In the genomic region with DNA sequence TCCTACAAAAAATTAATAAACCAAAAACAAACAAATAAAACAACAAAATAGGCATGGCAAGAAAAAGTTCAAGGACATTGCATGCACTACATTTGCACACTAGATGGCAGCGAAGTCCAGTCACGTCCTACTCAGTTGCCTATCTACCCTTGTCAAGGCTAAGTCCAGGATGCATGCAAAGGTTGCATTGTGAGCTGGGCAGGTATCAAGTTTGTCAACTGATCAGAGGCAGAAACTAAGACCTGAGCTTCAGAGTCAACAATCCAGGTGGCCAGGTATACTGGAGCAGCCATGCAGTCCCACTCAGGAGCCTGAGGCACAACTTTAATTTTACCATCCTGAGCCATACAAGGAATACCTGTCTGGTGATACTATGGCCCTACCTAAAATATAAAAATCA, we compare ENCODE assay signal across 8 mouse cellular contexts. TPM values are rescaled to one million over a fixed set of nuclear protein-coding genes. Genes with fewer than 3 reads are reported as not detected.
A peak's percentile ranks its signal among the peaks of the same experiment; 100 is the strongest.
DNase-seq lines count a peak whose midpoint lies in the region; ATAC-seq and TF ChIP-seq lines count a peak whose summit lies in the region.

No protein-coding gene starts in this region.

- no peak overlapping the region for H3K9ac ChIP-seq in heart, embryonic 12.5 days
- no peak overlapping the region for H3K9ac ChIP-seq in kidney, embryonic 14.5 days (ENCODE audit: low read depth, low read length)
- no peak overlapping the region for H3K9ac ChIP-seq in lung, postnatal 0 days (replicated peaks; ENCODE audit: low read depth)

- no peak for DNase-seq in cerebellum, postnatal 4 days (ENCODE audit: low spot score in 2 of 2)
- no peak for DNase-seq in G1E (ENCODE audit: low spot score)
- DNase-seq in cerebellum, postnatal 25 days = peak; percentile 66 to 79
- peak; percentile 90 for DNase-seq in lung, postnatal 0 days (ENCODE audit: low spot score)
- peak in 1 of 2 experiments; percentile 61 for DNase-seq in spleen, adult 2 months (ENCODE audit: low read depth in 1 of 2, low spot score in 2 of 2)

- no peak for TF ChIP-seq EP300 in lung, postnatal 0 days (IDR thresholded peaks at IDR 0.05)

- peak; percentile 62; the same call in 1 of the 2 replicates for TF ChIP-seq CTCF in G1E (IDR thresholded peaks at IDR 0.05; ENCODE audit: low read depth, low read length)
- peak; percentile 92 for TF ChIP-seq CTCF in lung, postnatal 0 days (IDR thresholded peaks at IDR 0.05)
- peak; percentile 85; the same call in 1 of the 2 replicates for TF ChIP-seq CTCF in spleen, adult 2 months (IDR thresholded peaks at IDR 0.05; ENCODE audit: extremely low read depth, insufficient read depth, insufficient read length, insufficient replicate concordance)

- no peak overlapping the region for H3K4me2 ChIP-seq in heart, embryonic 12.5 days
- no peak overlapping the region for H3K4me2 ChIP-seq in kidney, embryonic 14.5 days (replicated peaks; ENCODE audit: low read depth, low read length)
- no peak overlapping the region for H3K4me2 ChIP-seq in lung, postnatal 0 days (replicated peaks; ENCODE audit: low read depth, low read length)

- no peaks in the 10 kb centered on the region for H3K27me3 ChIP-seq in G1E (ENCODE audit: insufficient read depth, low read length)
- H3K27me3 ChIP-seq in heart, embryonic 12.5 days (replicated peaks) = no peaks in the 10 kb centered on the region
- no peaks in the 10 kb centered on the region for H3K27me3 ChIP-seq in kidney, embryonic 14.5 days (ENCODE audit: control insufficient read depth, insufficient read depth, low read length)
- no peaks in the 10 kb centered on the region for H3K27me3 ChIP-seq in lung, postnatal 0 days (replicated peaks; ENCODE audit: insufficient read depth, low read length)
- no peaks in the 10 kb centered on the region for H3K27me3 ChIP-seq in spleen, adult 2 months (ENCODE audit: control insufficient read depth, insufficient read depth, low read length)

- ATAC-seq in cerebellum, adult (ENCODE audit: insufficient number of reproducible peaks, low FRiP score, low TSS enrichment) = peak; percentile 52; the same call in 1 of the 2 replicates
- ATAC-seq in G1E (ENCODE audit: extremely low read depth, insufficient number of reproducible peaks, low FRiP score, poor library complexity, severe bottlenecking) = no peak; the same call in 1 of the 2 replicates
- peak; percentile 62 for ATAC-seq in heart, embryonic 12.5 days (ENCODE audit: insufficient number of reproducible peaks, low FRiP score)
- ATAC-seq in kidney, embryonic 14.5 days (ENCODE audit: low FRiP score, low TSS enrichment) = peak; percentile 66
- ATAC-seq in lung, postnatal 0 days = peak; percentile 62

- no peak overlapping the region for H3K4me3 ChIP-seq in G1E (ENCODE audit: low read depth, low read length)
- H3K4me3 ChIP-seq in heart, embryonic 12.5 days = no peak overlapping the region
- no peak overlapping the region for H3K4me3 ChIP-seq in kidney, embryonic 14.5 days (ENCODE audit: low read length)
- H3K4me3 ChIP-seq in lung, postnatal 0 days (ENCODE audit: low read depth, low read length) = no peak overlapping the region
- no peak overlapping the region for H3K4me3 ChIP-seq in spleen, adult 2 months (ENCODE audit: extremely low read depth, insufficient read depth, insufficient read length)

- H3K4me1 ChIP-seq in G1E (ENCODE audit: insufficient read depth, low read depth, low read length) = peaks cover 50% of the 10 kb centered on the region
- H3K4me1 ChIP-seq in heart, embryonic 12.5 days (replicated peaks) = peaks cover 26% of the 10 kb centered on the region
- peaks cover 12% of the 10 kb centered on the region; the same call in 1 of the 2 replicates for H3K4me1 ChIP-seq in kidney, embryonic 14.5 days (ENCODE audit: control insufficient read depth, insufficient read depth, low read length)
- H3K4me1 ChIP-seq in lung, postnatal 0 days (ENCODE audit: insufficient read depth, low read depth, low read length) = peaks cover 4% of the 10 kb centered on the region; the same call in 1 of the 2 replicates
- peaks cover 12% of the 10 kb centered on the region for H3K4me1 ChIP-seq in spleen, adult 2 months (ENCODE audit: control insufficient read depth, insufficient read depth, insufficient read length)

- 0 out of 2 replicates have a peak overlapping the region, but pooled peaks have one; percentile 9 for H3K27ac ChIP-seq in heart, embryonic 12.5 days (ENCODE audit: poor library complexity, severe bottlenecking)
- H3K27ac ChIP-seq in kidney, embryonic 14.5 days (ENCODE audit: low read depth, low read length) = no peak overlapping the region; the same call in 1 of the 2 replicates
- H3K27ac ChIP-seq in lung, postnatal 0 days (ENCODE audit: low read length) = no peak overlapping the region
- H3K27ac ChIP-seq in spleen, adult 2 months (ENCODE audit: insufficient read depth, low read length) = no peak overlapping the region

- 4% methylated on average over 2 of the region's 2 CpGs for WGBS in heart, embryonic 12.5 days
- WGBS in kidney, embryonic 14.5 days = 7% methylated on average over 2 of the region's 2 CpGs
- 0% methylated on average over 2 of the region's 2 CpGs for WGBS in lung, postnatal 0 days
- 1% methylated on average over 2 of the region's 2 CpGs for WGBS in spleen, adult 2 months

- no peak for TF ChIP-seq POLR2A in spleen, adult 2 months (IDR thresholded peaks at IDR 0.05; ENCODE audit: low read depth, low read length)

- H3K36me3 ChIP-seq in G1E (replicated peaks) = peaks cover 35% of the 10 kb centered on the region
- H3K36me3 ChIP-seq in heart, embryonic 12.5 days = peaks cover 35% of the 10 kb centered on the region
- H3K36me3 ChIP-seq in kidney, embryonic 14.5 days (ENCODE audit: control insufficient read depth, insufficient read depth, low read length) = peaks cover 33% of the 10 kb centered on the region
- peaks cover 26% of the 10 kb centered on the region; the same call in 1 of the 2 replicates for H3K36me3 ChIP-seq in lung, postnatal 0 days (ENCODE audit: insufficient read depth, low read length)
- H3K36me3 ChIP-seq in spleen, adult 2 months (ENCODE audit: control insufficient read depth, insufficient read depth, low read length) = peaks cover 27% of the 10 kb centered on the region

- no peaks in the 10 kb centered on the region for H3K9me3 ChIP-seq in G1E (replicated peaks)
- no peaks in the 10 kb centered on the region for H3K9me3 ChIP-seq in heart, embryonic 12.5 days (replicated peaks)
- H3K9me3 ChIP-seq in kidney, embryonic 14.5 days (ENCODE audit: control insufficient read depth, low read length) = no peaks in the 10 kb centered on the region
- H3K9me3 ChIP-seq in lung, postnatal 0 days (ENCODE audit: low read length) = no peaks in the 10 kb centered on the region

RNA-seq across cellular contexts. Expression of gene Scyl1, which starts 21.9 kb away (rescaled TPM):
- total RNA-seq in G1E (2014; fragmentation: Nextera tagmentation) (27.7 and 37.5 TPM in 2 replicates), G1E (2017) (40.3 and 41.2 TPM in 2 replicates)
- polyA plus RNA-seq in G1E (2012) = 65.6 and 72.6 TPM in 2 replicates
- polyA plus RNA-seq in heart, embryonic 12.5 days (2016; fragmentation: Nextera tagmentation; extraction: Ambion mirVana) = 68.1 and 68.9 TPM in 2 replicates
- 54.7 and 73.5 TPM in 2 replicates for polyA plus RNA-seq in kidney, embryonic 14.5 days (2014; fragmentation: Nextera tagmentation; extraction: Ambion mirVana)
- polyA plus RNA-seq in lung, postnatal 0 days (2015; fragmentation: Nextera tagmentation; extraction: Ambion mirVana) = 64.6 TPM in 2 replicates
- 65.4 and 68.0 TPM in 2 replicates for polyA plus RNA-seq in spleen, adult 2 months (2012; rRNA removed)

RNA-seq across cellular contexts. Expression of gene Ltbp3, which starts 52.4 kb away (rescaled TPM):
- total RNA-seq in G1E (2014; fragmentation: Nextera tagmentation) = not detected in 2 replicates
- 0.17 and 0.22 TPM in 2 replicates for total RNA-seq in G1E (2017)
- 0.13 TPM in 1 of 2 replicates, not detected in the other for polyA plus RNA-seq in G1E (2012)
- 24.3 and 27.7 TPM in 2 replicates for polyA plus RNA-seq in heart, embryonic 12.5 days (2016; fragmentation: Nextera tagmentation; extraction: Ambion mirVana)
- 14.9 and 27.1 TPM in 2 replicates for polyA plus RNA-seq in kidney, embryonic 14.5 days (2014; fragmentation: Nextera tagmentation; extraction: Ambion mirVana)
- 51.9 and 59.6 TPM in 2 replicates for polyA plus RNA-seq in lung, postnatal 0 days (2015; fragmentation: Nextera tagmentation; extraction: Ambion mirVana)
- polyA plus RNA-seq in spleen, adult 2 months (2012; rRNA removed) = 22.5 and 25.8 TPM in 2 replicates

Comparison
In these comparisons a context has a peak if more than half of its experiments do, and no peak if none do; other contexts are left out.
1. DNase-seq: peak in cerebellum, postnatal 25 days (2 of 2) and lung, postnatal 0 days (single experiment); none in cerebellum, postnatal 4 days (0 of 2) and G1E (single experiment).
2. RNA of gene Ltbp3, which starts 52.4 kb away (polyA plus RNA-seq): 51.9 to 59.6 TPM in lung, postnatal 0 days, 24.3 to 27.7 TPM in heart, embryonic 12.5 days, 14.9 to 27.1 TPM in kidney, embryonic 14.5 days and 22.5 to 25.8 TPM in spleen, adult 2 months; 0.13 TPM in G1E; every median in the first group is over 10 times any median in the second.
3. Peak in every context shown above with its lines, with median percentiles within 50 percentile points of each other: CTCF ChIP-seq.